Mouse (Mus musculus) Muller cell, postnatal 12 days (primary cell): ENCODE data around the gene Cacna1c.

Experiments used
- DNase-seq: peaks from one replicate; pipeline ENCODE4 v3.0.0-alpha.2; 2015; ENCODE audit errors: inconsistent ontology term

The Cacna1c gene

GRCm38 (mm10) chr6:119052801-119053200, 143.4 kb downstream of the Cacna1c start:
- no peak for DNase-seq

- DNase-seq, result no peak
These were observed 143.9 kb downstream of the Cacna1c start for GRCm38 (mm10) chr6:119052366-119052765.

GRCm38 (mm10) chr6:119051721-119052120, 144.5 kb downstream of the Cacna1c start:
- no peak for DNase-seq

GRCm38 (mm10) chr6:119047340-119047739, 148.9 kb downstream of the Cacna1c start:
- DNase-seq, result no peak

- no peak for DNase-seq
These were observed 150.7 kb downstream of the Cacna1c start for GRCm38 (mm10) chr6:119045498-119045897.

GRCm38 (mm10) chr6:119044148-119044547, 152.1 kb downstream of the Cacna1c start:
- no peak for DNase-seq

- no peak for DNase-seq
These were observed 153.4 kb downstream of the Cacna1c start for GRCm38 (mm10) chr6:119042803-119043202.

GRCm38 (mm10) chr6:119040961-119041360, 155.3 kb downstream of the Cacna1c start:
- no peak for DNase-seq

GRCm38 (mm10) chr6:119039815-119040214, 156.4 kb downstream of the Cacna1c start:
- no peak for DNase-seq

GRCm38 (mm10) chr6:119039293-119039692, 156.9 kb downstream of the Cacna1c start:
- DNase-seq, result no peak

- DNase-seq, result peak; percentile 77
These were observed 158.4 kb downstream of the Cacna1c start for GRCm38 (mm10) chr6:119037815-119038214.

- DNase-seq, result peak; percentile 48
These were observed 159.2 kb downstream of the Cacna1c start for GRCm38 (mm10) chr6:119037047-119037446.

GRCm38 (mm10) chr6:119035361-119035760, 160.9 kb downstream of the Cacna1c start:
- DNase-seq, result peak; percentile 62

- DNase-seq, result no peak
These were observed 161.3 kb downstream of the Cacna1c start for GRCm38 (mm10) chr6:119034947-119035346.

- no peak for DNase-seq
These were observed 168.3 kb downstream of the Cacna1c start for GRCm38 (mm10) chr6:119027880-119028279.

- DNase-seq, result no peak
These were observed 173.4 kb downstream of the Cacna1c start for GRCm38 (mm10) chr6:119022850-119023249.

GRCm38 (mm10) chr6:119021226-119021625, 175.0 kb downstream of the Cacna1c start:
- DNase-seq, result no peak

- DNase-seq, result peak; percentile 46
These were observed 177.3 kb downstream of the Cacna1c start for GRCm38 (mm10) chr6:119018956-119019355.

- DNase-seq, result no peak
These were observed 178.0 kb downstream of the Cacna1c start for GRCm38 (mm10) chr6:119018256-119018655.

- no peak for DNase-seq
These were observed 178.7 kb downstream of the Cacna1c start for GRCm38 (mm10) chr6:119017498-119017897.

- no peak for DNase-seq
These were observed 180.9 kb downstream of the Cacna1c start for GRCm38 (mm10) chr6:119015346-119015745.

GRCm38 (mm10) chr6:119013168-119014098, 182.8 kb downstream of the Cacna1c start:
- DNase-seq, result no peak

- DNase-seq, result no peak
These were observed 185.3 kb downstream of the Cacna1c start for GRCm38 (mm10) chr6:119010875-119011274.
